Mouse (Mus musculus) Muller cell, postnatal 12 days (primary cell): ENCODE measurements at regions not wholly inside any gene's neighbourhood (a gene's known extent, or its start where the extent isn't known, plus 50 kb on each side); places are given as distances from the start of the nearest gene placed in this dataset.

ENCODE experiments used
- DNase-seq: peaks from one replicate; pipeline ENCODE4 v3.0.0-alpha.2; 2015; ENCODE audit errors: inconsistent ontology term

GRCm38 (mm10) chr14:99806599-99806998, 477.9 kb downstream of the Klf12 start:
- peak; percentile 36 for DNase-seq

- DNase-seq = no peak
Observed at GRCm38 (mm10) chr14:99812741-99813485, 471.6 kb downstream of the Klf12 start.
